Mouse (Mus musculus): ENCODE results near the gene Exoc5.

The Exoc5 gene

GRCm38 (mm10) chr14:49001655-49002054, 64.8 kb downstream of the Exoc5 start:
- no peak for DNase-seq

- no peak for DNase-seq
Observed at GRCm38 (mm10) chr14:48998795-48999194, 67.7 kb downstream of the Exoc5 start.

- no peak for DNase-seq
Observed at GRCm38 (mm10) chr14:48993861-48994260, 72.6 kb downstream of the Exoc5 start.

- DNase-seq = no peak
Observed at GRCm38 (mm10) chr14:48992070-48992580, 74.3 kb downstream of the Exoc5 start.

- DNase-seq = no peak
Observed at GRCm38 (mm10) chr14:48991144-48991522, 75.3 kb downstream of the Exoc5 start.

- DNase-seq = peak; percentile 71 to 81
Observed at GRCm38 (mm10) chr14:48990471-48991143, 75.8 kb downstream of the Exoc5 start.

- no peak for DNase-seq
Observed at GRCm38 (mm10) chr14:48989831-48990230, 76.6 kb downstream of the Exoc5 start.

- DNase-seq = no peak
Observed at GRCm38 (mm10) chr14:48986231-48986630, 80.2 kb downstream of the Exoc5 start.

GRCm38 (mm10) chr14:48985673-48986072, 80.8 kb downstream of the Exoc5 start:
- peak; percentile 72 to 79 for DNase-seq

GRCm38 (mm10) chr14:48978971-48979388, 87.5 kb downstream of the Exoc5 start:
- no peak for DNase-seq

- DNase-seq = no peak
Observed at GRCm38 (mm10) chr14:48971546-48971945, 94.9 kb downstream of the Exoc5 start.

- no peak for DNase-seq
Observed at GRCm38 (mm10) chr14:48968670-48969069, 97.8 kb downstream of the Exoc5 start.

All from cerebellum, postnatal 25 days (tissue).